Mouse (Mus musculus) liver, embryonic 14.5 days (tissue): ENCODE measurements around the gene Txndc12.

Experiments
- CTCF ChIP-seq: IDR thresholded peaks from 2 replicates; pipeline ENCODE4 v1.5.1; 2016; ENCODE audit warnings: antibody characterized with exemption, low read depth, control low read depth
- EP300 ChIP-seq: IDR thresholded peaks from 2 replicates; pipeline ENCODE4 v1.6.1; 2016; ENCODE audit warnings: antibody characterized with exemption, low read depth

DNA sequence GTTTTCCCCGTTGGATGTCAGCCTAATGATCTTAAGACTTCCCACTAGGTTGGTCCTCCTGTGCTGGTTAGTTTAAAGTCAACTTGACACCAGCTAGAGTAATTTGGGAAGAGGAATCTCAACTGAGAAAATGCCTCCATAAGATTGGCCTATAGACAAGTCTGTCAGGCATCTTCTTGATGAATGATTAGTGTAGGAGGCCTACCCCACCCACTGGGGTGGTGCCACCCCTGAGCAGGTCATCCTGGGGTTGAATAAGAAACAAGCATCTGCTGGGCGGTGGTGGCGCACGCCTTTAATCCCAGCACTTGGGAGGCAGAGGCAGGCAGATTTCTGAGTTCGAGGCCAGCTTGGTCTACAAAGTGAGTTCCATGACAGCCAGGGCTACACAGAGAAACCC lies 39.3 kb downstream of the Txndc12 start:
- TF ChIP-seq EP300 (no peak), CTCF (no peak)
